Mouse (Mus musculus) effector memory CD4-positive, alpha-beta T cell, adult 7 months (primary cell): ENCODE data around the gene Olfr447. TPM values are rescaled to one million over a fixed set of nuclear protein-coding genes. Genes with fewer than 3 reads are reported as not detected.

Experiments used
- polyA plus RNA-seq: library from polyadenylated mRNA; unstranded; fragments of 100-300 nt; shearing (Covaris generic); gene quantifications from one replicate; pipeline ENCODE4 v1.2.1, GENCODE M21; 2017

The Olfr447 gene
- polyA plus RNA-seq: not detected

DNA sequence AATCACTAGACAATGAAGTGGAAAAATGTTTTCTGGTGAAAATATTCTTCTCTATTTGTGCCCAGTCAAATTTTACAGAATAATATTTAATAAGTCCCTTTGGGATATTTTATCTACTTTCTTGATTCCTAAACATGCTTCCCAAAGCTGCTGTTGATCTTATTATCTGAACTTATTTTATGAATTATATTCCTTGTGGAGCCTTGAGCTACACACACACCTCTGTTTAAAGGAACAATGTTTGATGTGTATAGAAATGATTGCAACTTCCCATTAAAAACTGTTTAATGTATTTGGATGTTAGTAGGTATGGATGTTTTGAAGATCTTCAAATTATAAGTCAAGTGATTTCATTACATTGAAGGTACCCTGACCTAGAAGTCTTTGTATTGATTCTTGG is at the start of gene Olfr447:
Gene Olfr447, plus strand, starts transcription at position 301 of the 400 bp plus-strand sequence.

DNA sequence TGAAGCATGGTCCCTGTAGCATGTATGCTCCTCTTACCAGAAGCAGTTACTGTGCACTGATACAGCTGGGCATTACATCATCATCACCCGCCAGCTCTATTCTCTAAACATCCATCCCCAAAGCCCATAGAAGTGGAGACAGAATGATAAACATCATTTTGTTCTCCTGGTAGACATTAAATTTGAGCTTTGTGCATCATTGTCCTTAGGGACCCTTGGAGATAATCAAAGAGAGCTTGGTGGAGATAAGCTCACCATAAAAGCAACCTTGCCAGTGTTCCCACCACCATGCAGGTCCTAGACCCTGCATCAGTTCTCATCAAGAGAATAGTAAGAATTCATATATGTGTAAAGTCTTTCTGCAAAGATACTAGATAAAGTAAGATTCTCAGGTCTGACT is 18.5 kb upstream of the Olfr447 start, which contains the start of gene Olfr448:
Gene Olfr448, plus strand, starts transcription at position 301 of the 400 bp plus-strand sequence.

DNA sequence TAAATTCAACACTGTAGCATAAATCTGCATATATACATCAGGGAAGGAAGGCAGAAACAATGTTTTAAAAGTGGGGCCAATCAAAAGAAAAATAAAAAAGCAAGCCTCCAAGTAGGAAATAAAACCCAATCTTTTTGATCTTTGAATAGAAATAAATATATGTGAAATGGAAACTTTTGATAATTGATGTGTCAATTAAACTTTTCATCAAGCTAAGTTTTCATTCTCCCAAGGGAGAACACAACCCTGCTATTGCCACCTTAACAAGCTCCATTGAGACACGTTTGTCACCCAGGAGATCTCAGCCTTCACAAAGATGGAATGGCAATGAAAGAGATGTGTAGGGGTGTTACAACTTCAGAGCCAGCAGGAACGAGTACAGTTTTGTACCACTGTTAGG is 12.4 kb downstream of the Olfr447 start, which contains the start of gene Olfr446:
Gene Olfr446, plus strand, starts transcription at position 301 of the 400 bp plus-strand sequence.

GRCm38 (mm10) chr6:42948767-42949166 is 40.1 kb downstream of the Olfr447 start, which contains the start of gene Olfr444:
Gene Olfr444 (plus strand): TSS chr6:42949067.

Other genes with a start within 250 kb of the Olfr447 start
- gene Tcaf1, start 198.8 kb upstream of the Olfr447 start, polyA plus RNA-seq: not detected
- gene Olfr453, start 169.5 kb upstream of the Olfr447 start, polyA plus RNA-seq: not detected
- gene Olfr38, start 152.5 kb upstream of the Olfr447 start, polyA plus RNA-seq: not detected
- not detected for gene Olfr452, start 123.8 kb upstream of the Olfr447 start, polyA plus RNA-seq
- gene Olfr450, start 96.9 kb upstream of the Olfr447 start, polyA plus RNA-seq: not detected
- not detected for gene Olfr449, start 74.5 kb upstream of the Olfr447 start, polyA plus RNA-seq
- not detected for gene Olfr448, start 18.4 kb upstream of the Olfr447 start, polyA plus RNA-seq
- 0.17 TPM for gene Olfr446, start 12.5 kb downstream of the Olfr447 start, polyA plus RNA-seq
- gene Olfr444, start 40.2 kb downstream of the Olfr447 start, polyA plus RNA-seq: not detected
- gene Olfr441, start 197.5 kb downstream of the Olfr447 start, polyA plus RNA-seq: not detected
- gene Olfr237-ps1, start 237.7 kb downstream of the Olfr447 start, polyA plus RNA-seq: not detected